Mouse (Mus musculus): ENCODE data around the gene Ssrp1. TPM values are rescaled to one million over a fixed set of nuclear protein-coding genes. Genes with fewer than 3 reads are reported as not detected.
A peak's percentile ranks its signal among the peaks of the same experiment; 100 is the strongest.

Ssrp1 gene
- polyA plus RNA-seq, 1 experiment from 2014 or later: 338 TPM

DNA sequence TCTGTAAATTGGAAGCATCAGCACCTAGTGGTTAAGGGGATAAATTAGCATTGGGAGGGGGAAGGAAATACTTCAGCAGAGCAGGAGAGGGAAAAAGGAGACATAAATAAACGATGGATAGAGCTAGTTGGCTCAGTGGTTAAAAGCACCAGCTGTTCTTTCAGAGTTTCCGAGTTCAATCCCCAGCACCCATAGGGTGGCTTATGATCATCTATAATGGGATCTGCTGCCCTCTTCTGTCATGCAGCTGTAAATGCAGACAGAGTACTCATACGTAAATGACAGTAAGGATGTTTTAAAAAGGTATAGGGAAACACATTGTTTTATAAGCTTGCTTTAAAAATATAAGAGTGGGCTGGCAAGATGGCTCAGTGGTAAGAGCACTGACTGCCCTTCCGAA is 29.3 kb upstream of the Ssrp1 start:
- Histone ChIP-seq H3K9ac (ENCODE audit: low read depth, low read length) (no peak overlapping the region), H3K36me3 (ENCODE audit: control insufficient read depth, insufficient read depth, low read length) (no peaks in the 10 kb centered on the region), H3K4me2 (no peak overlapping the region), H3K4me1 (replicated peaks; ENCODE audit: control insufficient read depth, insufficient read depth, low read length) (peaks cover 12% of the 10 kb centered on the region), H3K27me3 (replicated peaks; ENCODE audit: control insufficient read depth, insufficient read depth, low read length) (no peaks in the 10 kb centered on the region), H3K4me3 (ENCODE audit: low read depth, low read length) (no peak overlapping the region), H3K9me3 (ENCODE audit: control insufficient read depth, low read length) (no peaks in the 10 kb centered on the region), H3K27ac (ENCODE audit: low read depth, low read length) (no peak overlapping the region)
- DNase-seq (ENCODE audit: low spot score) (no peak), ATAC-seq (replicated peaks; ENCODE audit: low FRiP score) (no peak)
- 22% methylated on average over 4 of the region's 4 CpGs for WGBS

DNA sequence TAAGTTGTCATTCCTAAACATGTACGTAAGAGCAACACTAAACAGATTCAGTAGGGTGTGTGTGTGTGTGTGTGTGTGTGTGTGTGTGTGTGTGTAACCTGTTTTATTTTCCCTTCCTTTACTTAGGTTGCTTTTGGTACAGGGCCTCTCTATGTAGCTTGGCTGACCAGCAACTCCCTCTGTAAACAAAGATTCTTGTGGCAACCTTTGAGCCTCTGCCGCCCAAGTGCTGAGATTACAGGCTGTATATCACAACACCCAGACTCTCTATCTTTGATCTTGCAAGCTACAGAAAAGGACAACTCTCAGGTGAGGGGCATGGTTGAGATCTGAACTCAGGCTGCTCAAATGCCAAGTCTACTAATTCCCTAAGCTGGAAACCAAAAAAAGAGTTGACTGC is 27.8 kb upstream of the Ssrp1 start:
- H3K9me3 ChIP-seq (ENCODE audit: control insufficient read depth, low read length): no peaks in the 10 kb centered on the region
- H3K9ac ChIP-seq (ENCODE audit: low read depth, low read length): no peak overlapping the region
- no peaks in the 10 kb centered on the region for H3K36me3 ChIP-seq (ENCODE audit: control insufficient read depth, insufficient read depth, low read length)
- ATAC-seq (replicated peaks; ENCODE audit: low FRiP score): no peak
- H3K27ac ChIP-seq (ENCODE audit: low read depth, low read length): no peak overlapping the region
- 54% methylated on average over 2 of the region's 2 CpGs for WGBS
- no peak overlapping the region for H3K4me2 ChIP-seq
- no peaks in the 10 kb centered on the region for H3K27me3 ChIP-seq (replicated peaks; ENCODE audit: control insufficient read depth, insufficient read depth, low read length)
- no peak for DNase-seq (ENCODE audit: low spot score)
- no peak overlapping the region for H3K4me3 ChIP-seq (ENCODE audit: low read depth, low read length)
- peaks cover 23% of the 10 kb centered on the region for H3K4me1 ChIP-seq (replicated peaks; ENCODE audit: control insufficient read depth, insufficient read depth, low read length)

DNA sequence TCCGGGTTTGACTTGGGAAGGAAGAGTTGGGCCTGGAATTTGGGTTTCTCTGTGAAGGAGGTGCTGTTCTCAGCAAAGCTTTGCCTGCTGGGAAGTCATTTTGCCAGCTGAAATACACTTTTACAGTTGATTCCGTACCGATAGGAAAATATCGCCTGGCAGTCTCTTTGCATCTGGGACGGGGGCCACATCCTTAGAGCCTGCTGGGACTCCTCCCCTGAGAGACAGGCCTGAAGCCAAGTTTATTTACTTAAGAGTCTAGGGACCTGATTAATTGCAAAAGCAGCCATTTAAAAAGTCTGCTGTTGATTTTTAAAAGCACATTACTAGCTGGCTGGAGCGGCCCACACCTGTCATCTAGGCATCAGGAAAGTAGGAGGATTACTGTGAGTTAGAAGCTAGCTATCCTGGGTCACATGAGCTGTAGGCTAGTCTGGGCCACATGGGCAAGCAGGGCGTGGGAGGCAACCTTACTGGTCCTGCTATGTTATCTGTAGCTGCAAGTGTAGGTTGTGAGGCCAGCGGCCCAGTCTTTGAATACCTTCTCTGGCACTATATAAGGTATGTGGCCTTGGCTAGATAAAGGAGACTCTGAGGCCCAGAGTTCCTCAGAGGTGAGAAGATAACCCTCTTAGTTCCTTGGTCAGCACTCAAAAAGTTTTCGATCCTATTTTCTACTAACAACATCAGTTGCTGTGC is 25.0 kb upstream of the Ssrp1 start:
- peak; percentile 99 for ATAC-seq (replicated peaks; ENCODE audit: low FRiP score)
- Histone ChIP-seq H3K9ac (ENCODE audit: low read depth, low read length) (peak overlapping the region; percentile 61), H3K4me1 (replicated peaks; ENCODE audit: control insufficient read depth, insufficient read depth, low read length) (peaks cover 23% of the 10 kb centered on the region), H3K36me3 (ENCODE audit: control insufficient read depth, insufficient read depth, low read length) (no peaks in the 10 kb centered on the region), H3K27me3 (replicated peaks; ENCODE audit: control insufficient read depth, insufficient read depth, low read length) (no peaks in the 10 kb centered on the region), H3K27ac (ENCODE audit: low read depth, low read length) (peak overlapping the region; percentile 96), H3K4me3 (ENCODE audit: low read depth, low read length) (peak overlapping the region; percentile 17), H3K9me3 (ENCODE audit: control insufficient read depth, low read length) (no peaks in the 10 kb centered on the region), H3K4me2 (peak overlapping the region; percentile 64)
- DNase-seq (ENCODE audit: low spot score): peak; percentile 64
- 38% methylated on average over 9 of the region's 9 CpGs for WGBS

DNA sequence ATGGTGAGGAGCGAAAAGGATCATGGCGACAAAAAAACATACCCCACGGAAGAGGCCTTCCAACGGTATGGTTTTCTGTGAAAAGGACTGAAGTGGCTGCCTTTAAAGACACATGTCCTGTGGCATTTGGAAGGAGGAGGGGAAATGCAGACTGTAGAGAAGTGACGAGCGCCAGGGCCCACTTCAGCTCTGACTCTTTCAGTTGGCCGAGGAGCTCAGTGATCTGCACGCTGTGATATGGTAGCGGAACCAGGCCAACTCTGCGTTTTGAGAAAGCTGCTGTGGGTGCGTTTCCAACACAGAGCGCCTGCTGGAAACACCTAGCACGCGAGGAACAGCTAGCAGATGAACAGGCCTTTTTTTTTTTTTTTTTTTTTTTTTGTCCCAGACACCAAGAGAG is 24.4 kb upstream of the Ssrp1 start:
- peaks cover 23% of the 10 kb centered on the region for H3K4me1 ChIP-seq (replicated peaks; ENCODE audit: control insufficient read depth, insufficient read depth, low read length)
- DNase-seq (ENCODE audit: low spot score): no peak

DNA sequence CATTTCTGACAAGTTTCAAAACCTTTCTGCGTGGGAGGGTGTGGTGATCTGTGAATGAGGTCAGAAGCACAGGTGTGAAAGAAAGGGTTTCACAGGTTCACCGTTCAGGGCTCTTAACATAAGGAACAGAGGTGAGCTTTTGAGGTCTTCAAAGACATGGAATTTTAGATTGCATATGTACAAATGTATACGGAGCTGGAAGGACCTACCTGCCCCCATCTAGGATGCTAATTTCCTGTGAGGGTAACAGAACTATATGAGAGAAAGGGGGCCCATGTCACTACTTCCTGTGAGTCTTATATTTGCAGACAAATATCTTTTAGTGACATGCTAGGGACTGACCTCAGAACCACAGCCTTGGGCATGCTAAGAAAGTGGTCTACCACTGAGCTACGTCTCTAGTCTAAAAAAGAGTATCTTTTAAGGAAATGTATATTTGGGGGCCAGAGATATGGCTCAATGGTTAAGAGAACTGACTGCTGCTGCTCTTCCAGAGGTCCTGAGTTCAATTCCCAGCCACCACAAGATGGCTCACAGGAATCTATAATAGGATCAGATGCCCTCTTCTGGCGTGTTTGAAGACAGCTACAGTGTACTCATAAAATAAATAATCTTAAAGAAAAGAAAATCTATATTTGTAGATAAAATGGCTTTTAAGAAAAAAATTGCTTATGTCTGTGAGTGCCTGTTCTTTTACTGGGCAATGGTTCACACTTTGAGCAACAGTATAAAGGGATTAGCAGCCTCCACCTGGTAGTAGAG is 23.0 kb upstream of the Ssrp1 start:
- H3K4me3 ChIP-seq (ENCODE audit: low read depth, low read length): no peak overlapping the region
- no peak overlapping the region for H3K27ac ChIP-seq (ENCODE audit: low read depth, low read length)
- H3K4me2 ChIP-seq: peak overlapping the region; percentile 9; the same call in 1 of the 2 replicates
- H3K27me3 ChIP-seq (replicated peaks; ENCODE audit: control insufficient read depth, insufficient read depth, low read length): no peaks in the 10 kb centered on the region
- H3K4me1 ChIP-seq (replicated peaks; ENCODE audit: control insufficient read depth, insufficient read depth, low read length): peaks cover 23% of the 10 kb centered on the region
- no peaks in the 10 kb centered on the region for H3K36me3 ChIP-seq (ENCODE audit: control insufficient read depth, insufficient read depth, low read length)
- no peak overlapping the region for H3K9ac ChIP-seq (ENCODE audit: low read depth, low read length)
- 67% methylated on average over 5 of the region's 5 CpGs for WGBS
- ATAC-seq (replicated peaks; ENCODE audit: low FRiP score) (no peak), DNase-seq (ENCODE audit: low spot score) (no peak)
- H3K9me3 ChIP-seq (ENCODE audit: control insufficient read depth, low read length): no peaks in the 10 kb centered on the region

More for the DNA sequence above, 24.4 kb upstream of the Ssrp1 start:
- Histone ChIP-seq H3K4me3 (ENCODE audit: low read depth, low read length) (peak overlapping the region; percentile 17), H3K9me3 (ENCODE audit: control insufficient read depth, low read length) (no peaks in the 10 kb centered on the region), H3K27ac (ENCODE audit: low read depth, low read length) (peak overlapping the region; percentile 96), H3K4me2 (peak overlapping the region; percentile 64), H3K36me3 (ENCODE audit: control insufficient read depth, insufficient read depth, low read length) (no peaks in the 10 kb centered on the region), H3K27me3 (replicated peaks; ENCODE audit: control insufficient read depth, insufficient read depth, low read length) (no peaks in the 10 kb centered on the region), H3K9ac (ENCODE audit: low read depth, low read length) (peak overlapping the region; percentile 61)
- 53% methylated on average over 14 of the region's 14 CpGs for WGBS
- peak; percentile 67 for ATAC-seq (replicated peaks; ENCODE audit: low FRiP score)

DNA sequence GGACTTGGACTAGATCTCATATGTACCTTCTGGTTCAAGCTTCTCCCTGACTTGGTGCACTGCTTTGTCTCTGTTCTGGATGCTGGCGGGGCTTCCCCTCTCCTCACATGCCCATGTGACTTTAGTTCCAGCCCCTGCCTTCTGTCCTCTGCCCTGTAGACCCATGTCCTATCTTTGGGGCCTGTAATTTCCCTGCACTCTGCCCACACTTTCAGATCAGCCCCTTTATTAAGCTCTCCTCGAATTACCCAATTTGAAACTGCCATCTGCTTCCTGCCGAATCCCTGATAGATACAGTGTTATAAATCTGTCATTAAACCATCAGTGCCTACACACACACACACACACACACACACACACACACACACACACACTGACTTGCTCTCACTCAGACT is 22.4 kb upstream of the Ssrp1 start:
- no peak overlapping the region for H3K4me3 ChIP-seq (ENCODE audit: low read depth, low read length)
- no peak overlapping the region for H3K4me2 ChIP-seq
- no peaks in the 10 kb centered on the region for H3K36me3 ChIP-seq (ENCODE audit: control insufficient read depth, insufficient read depth, low read length)
- DNase-seq (ENCODE audit: low spot score) (no peak), ATAC-seq (replicated peaks; ENCODE audit: low FRiP score) (no peak)
- H3K27me3 ChIP-seq (replicated peaks; ENCODE audit: control insufficient read depth, insufficient read depth, low read length): no peaks in the 10 kb centered on the region
- no peaks in the 10 kb centered on the region for H3K9me3 ChIP-seq (ENCODE audit: control insufficient read depth, low read length)
- 49% methylated on average over 3 of the region's 3 CpGs for WGBS
- H3K27ac ChIP-seq (ENCODE audit: low read depth, low read length): no peak overlapping the region
- H3K9ac ChIP-seq (ENCODE audit: low read depth, low read length): no peak overlapping the region
- peaks cover 23% of the 10 kb centered on the region for H3K4me1 ChIP-seq (replicated peaks; ENCODE audit: control insufficient read depth, insufficient read depth, low read length)

DNA sequence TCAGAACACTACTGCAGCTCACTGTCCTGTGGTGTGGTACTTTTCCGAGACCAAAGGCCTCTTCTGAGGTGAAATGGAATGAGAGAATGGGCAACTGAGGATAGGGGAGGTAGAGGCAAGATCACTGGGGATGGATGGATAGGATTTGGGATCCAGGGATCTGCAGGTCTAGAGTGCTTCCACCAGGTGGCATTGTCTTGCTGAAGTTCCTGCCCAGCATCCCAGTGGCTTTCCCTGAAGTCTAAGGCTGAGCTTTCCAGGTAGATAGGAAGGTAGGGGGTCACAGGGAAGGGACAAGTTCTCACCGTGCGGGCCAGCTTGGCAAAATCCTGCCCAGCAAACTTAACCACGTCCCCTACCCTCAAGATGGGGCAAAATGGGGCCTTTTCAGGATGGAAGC is 15.0 kb upstream of the Ssrp1 start:
- no peak overlapping the region for H3K4me3 ChIP-seq (ENCODE audit: low read depth, low read length)
- H3K9ac ChIP-seq (ENCODE audit: low read depth, low read length): no peak overlapping the region
- no peak for ATAC-seq (replicated peaks; ENCODE audit: low FRiP score)
- no peaks in the 10 kb centered on the region for H3K36me3 ChIP-seq (ENCODE audit: control insufficient read depth, insufficient read depth, low read length)
- DNase-seq (ENCODE audit: low spot score): no peak
- no peak overlapping the region for H3K4me2 ChIP-seq
- H3K27ac ChIP-seq (ENCODE audit: low read depth, low read length): no peak overlapping the region
- 20% methylated on average over 4 of the region's 4 CpGs for WGBS
- no peaks in the 10 kb centered on the region for H3K9me3 ChIP-seq (ENCODE audit: control insufficient read depth, low read length)
- no peaks in the 10 kb centered on the region for H3K4me1 ChIP-seq (replicated peaks; ENCODE audit: control insufficient read depth, insufficient read depth, low read length)
- H3K27me3 ChIP-seq (replicated peaks; ENCODE audit: control insufficient read depth, insufficient read depth, low read length): peaks cover 8% of the 10 kb centered on the region; the same call in 1 of the 2 replicates

DNA sequence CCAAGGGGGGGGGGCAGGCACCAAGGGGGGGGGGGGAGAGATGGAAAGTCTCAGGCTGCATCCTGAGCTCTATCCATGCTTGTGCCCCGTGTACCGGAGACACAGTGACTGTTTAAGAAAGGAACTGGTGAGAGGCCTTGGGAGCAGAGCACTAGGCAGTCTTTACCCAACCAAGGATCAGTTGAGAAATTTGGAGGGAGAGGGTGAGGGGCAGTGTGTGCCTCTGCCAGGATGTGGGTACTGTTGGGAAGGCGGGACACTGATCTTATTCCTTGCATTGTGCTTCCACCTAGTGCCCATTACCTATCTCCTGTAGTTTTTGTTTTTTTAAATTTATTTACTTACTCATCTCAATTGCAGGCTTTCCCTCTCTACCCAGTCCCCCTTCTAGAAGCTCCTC is 10.9 kb upstream of the Ssrp1 start:
- ATAC-seq (replicated peaks; ENCODE audit: low FRiP score): 0 out of 2 replicates have a peak, but pooled peaks have one; percentile 16
- no peak overlapping the region for H3K4me3 ChIP-seq (ENCODE audit: low read depth, low read length)
- no peaks in the 10 kb centered on the region for H3K9me3 ChIP-seq (ENCODE audit: control insufficient read depth, low read length)
- H3K4me2 ChIP-seq: no peak overlapping the region
- DNase-seq (ENCODE audit: low spot score): no peak
- no peaks in the 10 kb centered on the region for H3K4me1 ChIP-seq (replicated peaks; ENCODE audit: control insufficient read depth, insufficient read depth, low read length)
- WGBS: 78% methylated on average over 3 of the region's 3 CpGs
- H3K9ac ChIP-seq (ENCODE audit: low read depth, low read length): no peak overlapping the region
- H3K27me3 ChIP-seq (replicated peaks; ENCODE audit: control insufficient read depth, insufficient read depth, low read length): peaks cover 8% of the 10 kb centered on the region; the same call in 1 of the 2 replicates
- H3K27ac ChIP-seq (ENCODE audit: low read depth, low read length): no peak overlapping the region
- no peaks in the 10 kb centered on the region for H3K36me3 ChIP-seq (ENCODE audit: control insufficient read depth, insufficient read depth, low read length)

DNA sequence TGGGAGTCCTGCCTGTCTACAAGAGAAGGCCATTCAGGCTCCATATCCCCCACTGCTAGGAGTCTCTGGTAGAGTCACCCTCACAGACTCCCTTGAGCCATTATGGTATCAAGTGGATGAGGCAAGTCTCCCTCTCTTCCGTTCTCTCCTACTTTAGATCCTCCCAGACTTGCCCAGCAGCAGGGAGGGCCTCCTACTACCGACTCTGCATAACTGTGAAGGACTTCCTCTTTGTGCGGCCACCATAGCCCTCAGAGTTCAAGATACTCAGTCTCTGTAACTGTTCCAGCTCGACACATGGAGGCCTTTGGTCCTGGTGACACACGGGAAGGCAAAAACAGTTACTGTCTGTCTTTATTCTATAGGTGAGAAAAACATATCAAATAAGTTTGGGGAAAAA is 9.8 kb upstream of the Ssrp1 start:
- Histone ChIP-seq H3K27me3 (replicated peaks; ENCODE audit: control insufficient read depth, insufficient read depth, low read length) (peaks cover 11% of the 10 kb centered on the region), H3K4me2 (no peak overlapping the region), H3K9me3 (ENCODE audit: control insufficient read depth, low read length) (no peaks in the 10 kb centered on the region), H3K27ac (ENCODE audit: low read depth, low read length) (no peak overlapping the region), H3K36me3 (ENCODE audit: control insufficient read depth, insufficient read depth, low read length) (no peaks in the 10 kb centered on the region), H3K4me3 (ENCODE audit: low read depth, low read length) (no peak overlapping the region), H3K4me1 (replicated peaks; ENCODE audit: control insufficient read depth, insufficient read depth, low read length) (no peaks in the 10 kb centered on the region), H3K9ac (ENCODE audit: low read depth, low read length) (no peak overlapping the region)
- no peak for DNase-seq (ENCODE audit: low spot score)
- WGBS: 40% methylated on average over 5 of the region's 5 CpGs
- ATAC-seq (replicated peaks; ENCODE audit: low FRiP score): no peak
